Mouse (Mus musculus): ENCODE data around the gene Hecw1. TPM values are rescaled to one million over a fixed set of nuclear protein-coding genes. Genes with fewer than 3 reads are reported as not detected.

Gene Hecw1
- total RNA-seq (2014; fragmentation: Nextera tagmentation), result not detected in 2 replicates
- total RNA-seq (2017), result not detected in 2 replicates

DNA sequence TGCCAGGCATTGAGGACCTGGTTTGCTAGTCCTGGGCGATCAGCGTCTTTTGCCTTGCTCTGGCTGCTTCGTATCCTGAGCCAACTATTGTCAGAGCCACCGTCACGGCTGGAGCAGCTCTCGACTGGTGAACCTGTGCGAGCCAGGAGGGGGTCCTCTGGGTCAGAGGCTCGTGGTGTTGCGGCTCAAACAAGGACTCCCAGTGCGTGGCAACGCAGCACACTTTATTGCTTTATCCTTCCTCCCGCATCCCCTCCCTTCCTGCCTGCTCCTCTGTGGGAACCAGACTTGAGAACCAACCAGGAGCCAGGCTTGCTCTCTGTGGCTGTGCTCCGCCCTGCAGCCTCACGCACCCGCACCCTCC is at the start of gene Hecw1:
TSS of gene Hecw1 (minus strand) at position 323 of the 364 bp plus-strand sequence.
- no peak for ATAC-seq (replicated peaks; ENCODE audit: poor library complexity, severe bottlenecking)

DNA sequence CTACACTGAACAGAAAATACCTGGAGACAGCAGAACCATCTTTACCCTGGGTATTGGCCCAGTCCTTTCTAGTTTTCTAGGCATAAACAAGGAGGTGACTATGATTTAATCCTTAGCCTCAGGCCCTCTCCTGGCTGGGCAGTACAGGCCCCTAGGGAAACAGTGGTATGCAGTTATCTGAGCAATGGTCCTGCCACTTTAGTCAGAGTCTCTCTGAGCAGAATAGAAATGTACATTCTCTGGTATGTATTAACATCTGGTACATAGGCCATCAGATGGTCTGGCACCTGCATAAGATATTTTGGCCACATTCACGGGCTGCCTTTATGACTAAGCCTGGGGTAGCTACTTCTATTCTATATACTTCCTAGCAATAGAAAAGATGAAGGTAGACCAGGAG is 38.3 kb upstream of the Hecw1 start:
- ATAC-seq (replicated peaks; ENCODE audit: poor library complexity, severe bottlenecking), result no peak

DNA sequence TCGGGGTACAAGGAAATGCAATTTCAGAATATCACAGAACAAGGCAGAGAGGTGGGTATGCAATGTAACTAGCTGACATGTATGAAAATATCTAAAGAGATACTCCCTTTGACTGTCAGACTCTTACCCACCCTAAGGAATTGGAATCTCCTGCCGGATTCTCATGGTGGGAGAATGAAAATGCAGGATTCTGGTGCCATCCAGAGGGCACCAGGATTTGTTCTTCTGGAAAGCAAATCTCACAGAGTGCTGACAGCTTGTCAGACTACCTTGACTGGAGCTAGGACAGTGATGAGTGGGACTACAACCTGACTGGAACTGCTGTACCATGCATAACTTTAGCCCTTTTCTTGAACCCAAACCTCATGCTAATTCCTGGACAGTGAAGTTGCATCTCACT is 29.6 kb upstream of the Hecw1 start:
- no peak for ATAC-seq (replicated peaks; ENCODE audit: poor library complexity, severe bottlenecking)

DNA sequence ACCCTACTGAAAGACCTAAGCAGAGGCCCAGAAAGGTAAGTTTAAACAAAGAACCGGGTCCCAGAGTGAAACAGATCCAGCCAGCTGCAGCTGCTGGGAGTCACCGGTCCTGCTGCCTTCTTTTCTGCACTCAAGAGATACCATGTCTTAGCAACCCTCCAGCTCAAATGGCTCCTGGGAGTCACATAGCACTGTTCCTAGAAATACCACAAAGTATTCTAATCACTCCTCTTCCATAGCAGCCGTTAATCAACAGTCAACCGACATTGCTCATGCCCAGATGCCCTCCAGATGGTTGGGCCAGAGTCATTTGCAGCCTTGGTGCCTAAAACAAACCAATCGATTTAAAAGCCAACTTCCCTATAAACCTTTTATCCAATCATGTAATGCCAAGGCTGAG is 19.8 kb upstream of the Hecw1 start:
- no peak for ATAC-seq (replicated peaks; ENCODE audit: poor library complexity, severe bottlenecking)

DNA sequence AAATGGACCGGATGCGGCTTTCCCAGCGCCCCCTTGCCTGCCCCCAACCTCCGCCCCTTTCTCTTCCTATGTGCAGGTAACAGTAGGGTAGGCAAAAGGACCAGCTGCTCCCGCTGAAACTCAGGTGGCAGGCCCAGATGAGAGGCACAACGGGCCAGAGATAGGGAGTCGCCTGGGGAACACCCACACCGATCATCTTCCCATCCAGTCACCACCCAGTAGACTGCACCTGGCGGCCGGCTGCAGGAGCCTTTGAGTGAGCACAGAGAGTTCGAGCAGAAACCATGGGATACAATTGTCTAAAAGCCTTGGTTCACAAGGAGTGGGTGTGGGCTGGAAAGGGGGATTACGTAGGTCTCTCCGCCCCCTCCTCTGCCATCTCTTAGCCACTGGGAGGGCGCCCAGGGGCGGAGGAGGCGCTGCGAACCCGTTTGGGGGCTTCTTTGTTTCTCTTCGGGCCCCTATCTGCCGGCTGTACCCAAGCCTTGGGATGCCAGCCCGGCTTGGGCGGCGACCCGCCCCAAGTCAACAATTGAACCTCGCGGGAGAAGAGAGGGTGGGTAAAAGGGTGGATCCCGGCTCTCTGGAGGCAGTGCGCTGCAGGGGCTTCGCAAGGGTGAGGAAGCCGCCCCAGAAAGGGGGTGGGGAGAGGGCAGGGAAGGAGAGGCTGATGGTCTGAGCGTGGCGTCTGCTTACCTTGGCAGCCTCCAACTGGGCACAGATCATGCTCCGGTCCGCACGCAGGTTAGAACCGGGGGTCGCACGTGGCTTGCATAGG is 711 bp downstream of the Hecw1 start:
- ATAC-seq (replicated peaks; ENCODE audit: poor library complexity, severe bottlenecking), result no peak

DNA sequence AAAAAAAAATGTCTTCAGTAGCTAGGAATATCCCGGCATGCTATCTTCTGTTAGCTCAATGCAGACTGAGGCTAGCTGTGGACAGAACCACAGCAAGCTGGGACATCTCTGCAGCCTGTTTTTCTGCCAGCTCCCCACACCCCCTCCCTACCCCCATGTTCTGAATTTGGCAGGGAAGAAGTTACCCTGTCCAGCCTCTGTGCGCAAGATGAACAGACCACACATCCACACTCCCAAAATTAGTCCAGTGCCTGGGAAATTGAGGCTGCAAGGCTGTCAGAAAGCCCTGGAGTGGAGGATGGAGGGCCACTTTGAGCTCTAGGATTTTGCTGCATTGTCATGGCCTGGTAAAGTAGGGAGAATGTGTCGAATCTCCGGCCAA is 1.3 kb downstream of the Hecw1 start:
- no peak for ATAC-seq (replicated peaks; ENCODE audit: poor library complexity, severe bottlenecking)

DNA sequence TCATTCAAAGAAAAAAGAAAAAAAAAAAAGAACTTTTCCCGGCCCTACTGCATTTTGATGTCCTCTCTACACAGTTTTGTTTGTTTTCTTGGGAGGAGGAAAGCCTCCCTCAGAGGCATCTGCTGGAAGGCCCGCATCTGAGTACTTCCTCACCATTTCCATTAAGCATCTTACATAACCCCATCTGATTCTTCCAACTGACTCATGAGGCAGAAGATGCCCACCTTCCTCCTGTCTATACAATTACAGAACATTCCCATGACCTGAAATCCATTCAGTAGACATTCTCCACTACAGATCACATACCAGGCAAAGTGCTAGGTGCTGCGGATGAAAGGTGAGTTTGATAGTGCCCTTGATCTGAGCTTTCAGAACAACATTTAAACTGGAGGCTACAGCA is 3.4 kb downstream of the Hecw1 start:
- no peak for ATAC-seq (replicated peaks; ENCODE audit: poor library complexity, severe bottlenecking)

DNA sequence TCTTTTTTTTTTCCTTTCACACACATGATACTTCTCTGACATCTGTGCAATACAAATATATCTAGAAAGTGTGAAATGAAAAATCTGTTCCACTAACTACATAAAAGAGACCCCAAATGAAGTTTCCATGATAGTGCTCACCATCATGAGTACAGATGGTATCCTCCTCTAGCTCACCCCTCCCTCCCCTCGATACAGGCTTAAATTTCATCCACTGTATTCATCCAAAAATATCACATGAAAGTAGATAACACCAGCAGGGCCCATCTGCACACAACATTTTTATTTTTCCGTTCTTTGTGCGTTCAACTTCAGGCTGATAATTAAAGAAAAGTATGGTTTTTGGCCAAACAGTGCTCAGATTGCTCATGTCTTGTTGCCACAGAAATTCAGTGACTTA is 5.5 kb downstream of the Hecw1 start:
- no peak for ATAC-seq (replicated peaks; ENCODE audit: poor library complexity, severe bottlenecking)

DNA sequence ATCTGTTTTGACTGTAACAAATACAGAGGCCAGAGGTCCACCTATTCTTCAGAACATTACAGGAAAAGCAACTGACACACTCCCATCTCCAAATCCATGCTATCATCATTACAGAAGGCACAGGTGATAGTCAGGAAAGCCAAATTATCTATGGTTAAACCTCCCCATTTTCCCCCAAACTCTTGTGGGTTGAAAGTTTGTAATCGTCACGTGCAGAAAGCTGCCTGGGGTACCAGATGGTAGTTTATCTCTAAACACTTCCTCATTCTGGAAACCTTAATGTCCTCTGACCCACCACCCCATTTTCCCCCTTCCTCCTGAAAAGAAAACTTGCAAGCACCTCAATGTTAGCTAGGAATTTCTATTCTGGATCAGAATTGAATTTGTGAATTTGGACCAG is 7.9 kb downstream of the Hecw1 start:
- no peak for ATAC-seq (replicated peaks; ENCODE audit: poor library complexity, severe bottlenecking)

DNA sequence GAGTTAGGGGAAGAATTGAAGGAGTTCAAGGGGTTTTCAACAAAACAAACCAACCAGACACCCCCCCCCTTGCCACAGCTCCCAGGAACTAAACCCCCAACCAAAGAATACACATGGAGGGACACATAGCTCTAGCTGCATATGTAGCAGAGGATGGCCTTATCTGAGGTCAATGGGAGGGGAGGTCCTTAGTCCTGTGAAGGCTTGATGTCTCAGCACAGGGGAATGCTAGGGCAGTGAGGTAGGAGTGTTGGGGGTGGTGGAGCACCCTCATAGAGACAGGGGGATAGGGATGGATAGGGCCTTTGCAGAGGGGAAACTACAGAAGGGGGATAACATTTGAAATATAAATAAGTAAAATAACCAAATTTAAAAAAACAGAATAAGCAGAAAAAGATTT is 9.1 kb downstream of the Hecw1 start:
- ATAC-seq (replicated peaks; ENCODE audit: poor library complexity, severe bottlenecking), result no peak

DNA sequence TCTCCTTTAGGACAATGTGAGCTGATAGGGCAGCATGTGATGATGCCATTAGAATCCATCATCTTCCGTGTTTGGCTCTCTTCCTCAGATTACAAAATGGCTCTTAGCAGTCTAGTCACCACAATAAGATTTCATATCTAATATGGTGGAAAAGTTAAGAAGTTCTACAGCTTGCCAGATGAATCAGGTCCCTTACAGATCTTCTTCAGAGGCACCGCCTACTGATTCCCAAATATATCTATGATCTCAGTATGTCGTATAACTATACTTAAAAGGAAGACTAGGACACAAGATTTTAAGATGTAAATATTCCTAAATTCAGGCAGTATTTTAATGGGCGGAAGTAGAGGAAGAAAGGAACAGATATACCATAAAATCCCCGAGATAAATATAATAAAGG is 16.3 kb downstream of the Hecw1 start:
- no peak for ATAC-seq (replicated peaks; ENCODE audit: poor library complexity, severe bottlenecking)

DNA sequence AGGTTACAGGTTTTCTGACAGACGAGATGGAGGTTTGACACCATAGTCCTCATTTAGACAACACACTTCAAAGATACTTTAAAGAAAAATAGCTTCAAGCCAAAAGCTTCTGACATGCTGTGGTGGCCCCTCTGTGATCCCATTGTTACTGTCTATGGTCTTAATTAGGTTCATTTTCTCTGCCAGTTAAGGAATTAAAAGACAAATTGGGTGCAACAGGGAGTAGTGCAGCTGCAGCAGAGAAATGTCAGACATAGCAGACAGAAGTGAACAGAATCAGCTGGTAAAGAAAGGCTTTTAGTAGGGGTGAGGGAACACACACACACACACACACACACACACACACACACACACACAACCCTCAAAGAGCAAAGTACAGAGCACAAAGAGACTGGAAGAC is 22.8 kb downstream of the Hecw1 start:
- ATAC-seq (replicated peaks; ENCODE audit: poor library complexity, severe bottlenecking), result no peak

DNA sequence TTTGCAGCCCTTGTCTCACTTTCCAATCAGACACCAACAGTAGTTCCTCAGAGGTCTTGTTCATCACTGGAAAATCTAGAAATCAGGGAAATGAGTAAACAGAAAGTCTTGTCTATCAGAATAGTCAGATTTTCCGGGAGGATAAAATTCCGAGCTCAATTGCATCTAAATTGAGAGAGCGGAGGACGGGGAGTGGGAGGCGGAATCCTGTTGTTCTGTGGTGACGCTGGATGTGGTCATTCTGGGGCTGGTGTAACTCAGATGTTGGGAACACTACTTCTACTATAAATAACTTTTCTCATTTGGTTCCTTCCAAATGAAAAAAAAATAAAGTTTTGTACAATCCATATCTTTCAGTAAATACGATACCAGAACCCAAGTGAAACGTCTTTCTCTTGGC is 24.2 kb downstream of the Hecw1 start:
- no peak for ATAC-seq (replicated peaks; ENCODE audit: poor library complexity, severe bottlenecking)

DNA sequence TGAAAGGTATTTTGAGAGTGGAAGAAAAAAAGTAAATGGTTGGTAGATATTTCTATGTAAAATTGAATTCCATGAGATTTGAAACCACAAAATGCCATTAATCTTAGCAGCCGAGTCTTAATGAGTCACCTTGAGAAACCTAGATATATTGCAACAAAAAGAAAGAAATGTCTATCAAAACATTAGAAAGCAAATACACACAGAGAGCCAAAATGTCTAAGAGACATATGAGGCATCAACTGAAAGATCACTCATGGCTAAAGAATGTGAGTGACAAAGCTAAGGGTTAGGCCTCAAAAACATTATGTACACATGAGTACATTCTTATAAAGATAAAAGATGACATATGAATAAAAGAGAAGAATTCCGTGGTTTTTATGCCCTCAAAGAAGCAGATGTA is 26.1 kb downstream of the Hecw1 start:
- ATAC-seq (replicated peaks; ENCODE audit: poor library complexity, severe bottlenecking), result no peak

DNA sequence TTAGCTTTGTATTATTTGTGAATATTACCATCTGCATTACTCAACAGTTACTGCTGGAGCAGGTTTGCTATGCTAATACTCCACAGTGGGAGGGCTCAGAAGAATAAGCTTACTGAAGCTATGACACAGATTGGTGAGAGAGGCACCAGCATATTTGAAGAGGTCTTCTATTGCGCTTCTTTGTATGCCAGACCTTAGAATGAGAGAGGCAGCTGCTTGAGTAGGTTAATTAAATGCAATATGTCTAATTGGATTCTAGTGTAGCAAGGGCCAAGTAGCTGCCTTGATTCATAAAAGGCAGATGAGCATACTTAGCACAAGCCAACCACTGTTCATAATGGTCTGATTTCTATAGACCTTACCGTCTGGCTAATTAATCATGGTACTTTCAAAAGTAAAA is 35.2 kb downstream of the Hecw1 start:
- no peak for ATAC-seq (replicated peaks; ENCODE audit: poor library complexity, severe bottlenecking)

DNA sequence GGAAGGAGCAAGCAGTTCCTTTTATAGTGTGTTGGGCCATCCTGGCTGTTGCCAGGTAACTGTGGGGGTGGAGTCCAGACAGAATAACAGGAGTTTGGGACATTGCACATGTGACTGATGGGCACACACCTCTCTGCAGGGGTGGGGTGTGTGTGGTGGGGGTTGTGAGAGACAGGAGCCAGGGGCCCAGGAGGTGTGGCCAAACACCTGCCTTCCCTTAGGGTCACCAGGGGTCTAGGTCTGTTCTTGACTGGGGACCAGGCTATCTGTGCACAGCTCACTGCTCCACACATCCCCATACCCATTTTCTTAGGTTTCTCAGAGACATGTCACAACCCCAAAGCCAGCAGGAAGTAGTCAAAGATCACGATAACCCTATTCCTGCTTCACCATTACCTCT is 51.9 kb downstream of the Hecw1 start:
- ATAC-seq (replicated peaks; ENCODE audit: poor library complexity, severe bottlenecking), result no peak

DNA sequence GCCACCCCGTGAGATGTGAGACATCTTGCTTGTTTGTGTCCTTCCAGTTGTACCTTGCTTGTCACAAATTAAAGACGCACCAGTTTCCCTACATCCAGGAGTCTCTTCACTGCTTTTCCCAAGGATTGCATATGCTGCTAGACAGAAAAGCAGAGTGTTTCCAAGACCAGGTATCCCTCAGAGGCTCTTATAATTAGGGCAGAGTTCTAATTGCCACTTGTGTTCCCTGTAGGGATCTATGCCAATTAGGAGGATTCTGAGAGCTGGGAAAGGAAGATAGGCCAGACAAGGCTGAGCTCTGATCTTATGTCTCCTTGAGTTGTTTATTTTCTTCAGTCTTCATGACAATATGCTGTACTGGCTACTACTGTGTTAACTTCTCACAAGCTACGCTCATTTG is 55.5 kb downstream of the Hecw1 start:
- ATAC-seq (replicated peaks; ENCODE audit: poor library complexity, severe bottlenecking), result no peak

DNA sequence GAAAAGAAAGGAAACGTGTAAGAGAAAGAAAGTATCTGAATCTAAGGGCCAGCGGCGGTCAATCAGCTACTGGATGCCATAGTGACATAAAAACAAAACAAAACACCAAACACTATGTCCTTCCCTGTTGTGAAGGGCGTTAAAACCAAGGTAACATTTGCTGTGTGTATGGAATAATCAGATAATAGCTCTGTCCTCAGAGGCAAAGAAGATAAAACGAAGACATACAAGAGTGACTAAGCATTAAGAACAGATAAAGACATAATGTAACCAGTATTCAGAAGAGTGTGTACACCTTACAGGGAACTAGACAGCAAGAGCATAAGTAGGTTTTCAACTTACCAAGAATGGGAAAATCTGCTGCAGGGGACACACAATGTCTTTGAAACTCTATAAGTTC is 62.0 kb downstream of the Hecw1 start:
- ATAC-seq (replicated peaks; ENCODE audit: poor library complexity, severe bottlenecking), result no peak

DNA sequence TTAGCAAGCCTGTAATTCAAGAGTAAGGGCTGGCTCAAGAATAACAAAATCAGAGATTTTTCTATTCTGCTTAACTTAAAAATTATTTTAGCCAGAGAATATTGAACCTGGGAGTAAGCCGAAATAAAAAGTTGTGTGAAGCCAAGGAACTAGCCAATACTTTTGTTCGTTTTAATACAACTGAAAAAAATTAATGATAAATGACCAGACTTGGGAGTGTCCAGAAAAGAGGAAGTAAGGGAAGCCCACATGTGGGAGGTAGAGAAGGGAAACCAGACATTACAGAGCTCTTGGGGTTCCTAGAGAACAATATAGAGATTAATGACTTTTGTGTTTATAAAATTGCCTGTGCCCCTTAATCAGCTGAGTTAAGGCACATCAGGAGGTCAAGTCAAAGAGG is 66.0 kb downstream of the Hecw1 start:
- ATAC-seq (replicated peaks; ENCODE audit: poor library complexity, severe bottlenecking), result no peak

DNA sequence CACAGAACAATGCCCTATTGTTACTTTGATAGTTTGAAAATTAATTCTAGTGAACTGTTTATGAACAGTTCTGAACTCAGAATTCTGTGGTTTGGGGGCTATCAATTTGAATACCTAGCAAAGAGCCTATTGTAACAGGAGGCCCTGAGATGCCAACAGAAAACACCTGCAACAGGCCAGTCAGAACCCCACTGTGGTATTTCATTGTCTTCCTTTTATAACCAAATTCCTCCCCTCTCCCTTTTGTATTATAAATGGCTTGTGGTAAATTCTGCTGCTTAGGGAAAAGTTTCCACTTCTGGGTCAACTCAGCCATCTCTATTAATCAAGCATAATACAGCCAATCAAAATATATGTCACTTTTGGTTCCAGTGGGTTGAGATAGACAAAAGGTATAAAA is 83.5 kb downstream of the Hecw1 start:
- no peak for ATAC-seq (replicated peaks; ENCODE audit: poor library complexity, severe bottlenecking)

DNA sequence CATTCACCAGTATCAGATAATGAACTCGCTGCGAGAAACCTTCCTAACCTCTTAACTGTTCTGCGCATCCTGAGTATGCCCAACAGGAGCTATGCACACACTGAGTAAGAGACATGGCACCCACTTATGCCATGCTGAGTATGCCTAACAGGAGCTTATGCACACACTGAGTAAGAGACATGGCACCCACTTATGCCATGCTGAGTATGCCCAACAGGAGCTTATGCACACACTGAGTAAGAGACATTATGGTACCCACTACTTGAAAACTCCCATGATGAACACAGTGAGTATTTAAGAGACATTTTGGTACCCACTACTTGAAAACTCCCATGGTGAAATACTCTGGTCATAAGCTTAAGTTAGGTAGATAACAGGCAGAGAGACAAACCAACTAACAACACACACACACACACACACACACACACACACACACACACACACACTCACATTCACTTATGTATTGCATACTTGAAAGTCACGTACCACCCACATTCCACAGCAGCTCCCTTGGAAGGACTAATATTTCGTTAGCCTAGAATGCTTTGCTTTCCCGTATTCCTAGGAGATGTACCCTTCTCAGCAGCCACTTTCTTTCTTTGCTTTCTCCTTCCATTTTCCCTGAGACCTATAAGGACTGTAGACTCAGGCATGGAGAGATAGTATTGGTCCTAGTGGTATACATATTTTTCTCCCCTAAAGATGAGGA is 94.0 kb downstream of the Hecw1 start:
- ATAC-seq (replicated peaks; ENCODE audit: poor library complexity, severe bottlenecking), result no peak

DNA sequence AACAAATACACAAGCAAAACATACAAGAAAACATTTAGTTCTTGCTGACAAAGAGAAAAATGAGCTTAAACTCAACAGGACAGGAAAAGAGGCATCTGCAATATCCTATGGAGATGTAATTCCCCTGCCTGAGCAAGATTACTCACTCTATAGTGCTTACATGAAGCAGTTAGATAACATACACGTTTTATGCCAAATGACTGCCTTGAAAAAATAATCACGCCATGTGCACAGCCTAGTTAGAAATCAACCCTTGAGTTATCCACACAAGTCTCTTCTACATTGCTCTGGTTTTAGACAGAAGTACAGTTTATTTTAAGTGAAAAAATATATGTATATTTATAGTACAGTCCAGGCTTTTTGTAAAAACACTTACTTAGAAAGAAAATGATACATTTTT is 98.2 kb downstream of the Hecw1 start:
- no peak for ATAC-seq (replicated peaks; ENCODE audit: poor library complexity, severe bottlenecking)
